Mouse (Mus musculus): ENCODE data around the gene Clec2d. TPM values are rescaled to one million over a fixed set of nuclear protein-coding genes. Genes with fewer than 3 reads are reported as not detected.

Gene Clec2d
- polyA plus RNA-seq, 1 experiment from 2014 or later, result not detected

- Histone ChIP-seq H3K36me3 (no peaks in the 10 kb centered on the region), H3K27ac (no peak overlapping the region), H3K4me3 (no peak overlapping the region), H3K9me3 (no peaks in the 10 kb centered on the region), H3K27me3 (ENCODE audit: insufficient read depth, poor library complexity, severe bottlenecking) (no peaks in the 10 kb centered on the region), H3K4me1 (no peaks in the 10 kb centered on the region)
- WGBS, result 62% methylated on average over 8 of the region's 8 CpGs
- DNase-seq (ENCODE audit: low spot score), result no peak
Observed at GRCm38 (mm10) chr6:129234456-129235360, 54.3 kb downstream of the Clec2d start.

GRCm38 (mm10) chr6:129235855-129236461, 55.5 kb downstream of the Clec2d start:
- H3K27me3 ChIP-seq (ENCODE audit: insufficient read depth, poor library complexity, severe bottlenecking), result no peaks in the 10 kb centered on the region
- H3K9me3 ChIP-seq, result no peaks in the 10 kb centered on the region
- 78% methylated on average over 5 of the region's 5 CpGs for WGBS
- H3K4me3 ChIP-seq, result no peak overlapping the region
- H3K36me3 ChIP-seq, result no peaks in the 10 kb centered on the region
- no peaks in the 10 kb centered on the region for H3K4me1 ChIP-seq
- H3K27ac ChIP-seq, result no peak overlapping the region
- DNase-seq (ENCODE audit: low spot score), result no peak

Small RNA genes within 50 kb of the gene (microRNA-seq; reads per million reads assigned to microRNA genes)
- gene Gm27514, result not detected

Other genes starting within 250 kb of the Clec2d start
- not detected in 2 replicates for gene Clec2g, start 246.2 kb upstream of the Clec2d start, polyA plus RNA-seq (2016; fragmentation: Nextera tagmentation; extraction: Ambion mirVana)
- not detected in 2 replicates for gene Klrb1f, start 134.7 kb upstream of the Clec2d start, polyA plus RNA-seq (2016; fragmentation: Nextera tagmentation; extraction: Ambion mirVana)
- not detected in 2 replicates for gene Clec2e, start 79.7 kb upstream of the Clec2d start, polyA plus RNA-seq (2016; fragmentation: Nextera tagmentation; extraction: Ambion mirVana)
- gene Cd69, start 94.8 kb downstream of the Clec2d start, polyA plus RNA-seq (2016; fragmentation: Nextera tagmentation; extraction: Ambion mirVana), result 0.12 and 0.25 TPM in 2 replicates
- gene 4922502D21Rik, start 151.2 kb downstream of the Clec2d start, polyA plus RNA-seq (2016; fragmentation: Nextera tagmentation; extraction: Ambion mirVana), result not detected in 2 replicates
- 0.05 TPM in 1 of 2 replicates, not detected in the other for gene Clec12a, start 162.1 kb downstream of the Clec2d start, polyA plus RNA-seq (2016; fragmentation: Nextera tagmentation; extraction: Ambion mirVana)
- gene Clec12b, start 205.3 kb downstream of the Clec2d start, polyA plus RNA-seq (2016; fragmentation: Nextera tagmentation; extraction: Ambion mirVana), result 0.25 and 0.67 TPM in 2 replicates
- 4.8 and 12.8 TPM in 2 replicates for gene Clec1b, start 216.7 kb downstream of the Clec2d start, polyA plus RNA-seq (2016; fragmentation: Nextera tagmentation; extraction: Ambion mirVana)
- gene Clec9a, start 228.2 kb downstream of the Clec2d start, polyA plus RNA-seq (2016; fragmentation: Nextera tagmentation; extraction: Ambion mirVana), result 0.14 and 0.17 TPM in 2 replicates

Measured in heart, embryonic 10.5 days (tissue).